Mouse (Mus musculus): ENCODE data around the gene Psmd7.

GRCm38 (mm10) chr8:107542151-107542550 lies 46.1 kb downstream of the Psmd7 start:
- no peak for TF ChIP-seq CTCF (IDR thresholded peaks at IDR 0.05; ENCODE audit: borderline replicate concordance, control insufficient read depth, extremely low read depth, insufficient read depth, low read length, poor library complexity)
- TF ChIP-seq POLR2A (IDR thresholded peaks at IDR 0.05; ENCODE audit: control insufficient read depth, extremely low read depth, insufficient read depth, low read length, poor library complexity), result no peak
